Mouse (Mus musculus) intestine, embryonic 16.5 days (tissue): ENCODE results near the gene Dok3. TPM values are rescaled to one million over a fixed set of nuclear protein-coding genes. Genes with fewer than 3 reads are reported as not detected.

Source experiments
- ATAC-seq: fragments of 200-750 bp; cut with Nextera tagmentation; 2 replicates; pipeline ENCODE4 v1.8.0; 2017; ENCODE audit warnings: moderate TSS enrichment, moderate library complexity
- H3K27ac ChIP-seq: fragments of 300-500 bp; sonication (generic); 2 replicates; pipeline ENCODE4 v1.5.1; 2014; ENCODE audit warnings: mild to moderate bottlenecking, low read length
- H3K27me3 ChIP-seq: fragments of 300-500 bp; sonication (generic); replicated peaks from 2 replicates; pipeline ENCODE4 v1.6.1; 2014; ENCODE audit warnings: low read length, control low read depth, mixed read lengths; ENCODE audit not compliant: control insufficient read depth, insufficient read depth
- H3K36me3 ChIP-seq: fragments of 300-500 bp; sonication (generic); 2 replicates; pipeline ENCODE4 v1.6.1; 2014; ENCODE audit warnings: low read length, control low read depth; ENCODE audit not compliant: control insufficient read depth, insufficient read depth
- H3K4me1 ChIP-seq: fragments of 300-500 bp; sonication (generic); 2 replicates; pipeline ENCODE4 v1.6.1; 2014; ENCODE audit warnings: low read length, control low read depth, mixed read lengths; ENCODE audit not compliant: control insufficient read depth, insufficient read depth
- H3K4me2 ChIP-seq: fragments of 300-500 bp; sonication (generic); 2 replicates; pipeline ENCODE4 v1.6.1; 2014; ENCODE audit warnings: low read depth, low read length, control low read depth
- H3K4me3 ChIP-seq: fragments of 300-500 bp; sonication (generic); 2 replicates; pipeline ENCODE4 v1.5.1; 2014; ENCODE audit warnings: mild to moderate bottlenecking, low read length
- H3K9ac ChIP-seq: fragments of 300-500 bp; sonication (generic); 2 replicates; pipeline ENCODE4 v1.6.1; 2014; ENCODE audit warnings: low read depth, low read length
- H3K9me3 ChIP-seq: fragments of 300-500 bp; sonication (generic); 2 replicates; pipeline ENCODE4 v1.6.1; 2016; ENCODE audit warnings: low read length, control low read depth; ENCODE audit not compliant: control insufficient read depth
- WGBS: fragments of 180-500 bp; shearing (Covaris S2); extraction: QIAGEN DNeasy Blood & Tissue Kit; methylation state at CpG from one replicate; pipeline ENCODE4 v1.1.7; 2014; 5-methylcytosine and 5-hydroxymethylcytosine counted together
- microRNA-seq: library from miRNA; unstranded; fragments of <30 nt; microRNA quantifications from one replicate; pipeline ENCODE4, GENCODE M21; 2016
- polyA plus RNA-seq: library from polyadenylated mRNA; unstranded; fragments of >200 nt; fragmentation: Nextera tagmentation; extraction: Ambion mirVana; gene quantifications from 2 replicates; pipeline ENCODE4 v1.2.1, GENCODE M21; 2015

Dok3 gene
- polyA plus RNA-seq, 1 experiment from 2014 or later: 2.7 TPM

DNA sequence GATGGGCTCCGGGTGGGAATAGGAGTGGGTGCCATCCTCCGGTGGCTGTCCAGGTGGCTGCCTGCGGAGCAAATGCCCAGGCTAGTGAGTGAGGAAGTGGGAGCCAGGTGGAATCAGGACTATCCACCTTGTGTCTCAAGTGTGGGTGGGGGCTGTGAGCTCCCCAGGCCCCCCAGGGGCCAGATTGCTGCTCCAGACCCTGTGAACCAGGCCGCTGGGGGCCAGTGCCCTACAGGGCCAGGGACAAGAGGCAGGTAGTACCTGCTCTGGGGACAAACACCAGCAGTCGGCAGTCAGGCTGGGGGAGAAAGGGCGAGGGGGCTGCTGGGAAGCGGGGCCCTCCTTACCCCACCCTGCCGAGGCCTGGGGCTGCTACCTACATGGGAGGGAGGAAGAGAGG is 52.8 kb downstream of the Dok3 start:
- Histone ChIP-seq H3K4me2 (no peak overlapping the region), H3K27me3 (no peaks in the 10 kb centered on the region), H3K4me3 (no peak overlapping the region), H3K9me3 (no peaks in the 10 kb centered on the region), H3K9ac (no peak overlapping the region), H3K36me3 (peaks cover 6% of the 10 kb centered on the region; the same call in 1 of the 2 replicates), H3K4me1 (peaks cover 3% of the 10 kb centered on the region; the same call in 1 of the 2 replicates), H3K27ac (no peak overlapping the region)
- no peak for ATAC-seq
- 92% methylated on average over 8 of the region's 8 CpGs for WGBS

DNA sequence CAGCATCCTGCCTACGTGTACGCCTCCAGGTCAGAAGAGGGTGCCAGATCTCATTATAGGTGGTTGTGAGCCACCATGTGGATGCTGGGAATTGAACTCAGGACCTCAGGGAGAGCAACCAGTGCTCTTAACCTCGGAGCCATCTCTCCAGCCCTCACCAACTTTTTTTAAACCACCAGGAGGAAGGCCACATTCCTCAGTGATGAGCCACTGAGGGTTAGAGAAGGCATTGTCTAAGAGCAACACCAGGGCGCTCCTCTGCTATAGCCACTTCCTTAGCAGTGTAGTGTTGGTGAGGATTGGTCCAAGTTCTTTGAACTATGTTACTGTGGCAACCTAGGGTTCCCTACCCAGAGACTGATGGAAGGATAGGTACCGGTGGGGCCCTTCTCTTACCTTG is 53.3 kb downstream of the Dok3 start:
- WGBS: 87% methylated on average over 5 of the region's 5 CpGs
- Histone ChIP-seq H3K4me3 (no peak overlapping the region), H3K4me2 (no peak overlapping the region), H3K9me3 (no peaks in the 10 kb centered on the region), H3K27ac (no peak overlapping the region), H3K36me3 (peaks cover 6% of the 10 kb centered on the region; the same call in 1 of the 2 replicates), H3K4me1 (peaks cover 7% of the 10 kb centered on the region), H3K9ac (no peak overlapping the region), H3K27me3 (no peaks in the 10 kb centered on the region)
- ATAC-seq: no peak

GRCm38 (mm10) chr13:55474621-55475069 is 54.5 kb downstream of the Dok3 start:
- 44% methylated on average over 5 of the region's 5 CpGs for WGBS
- ATAC-seq: no peak

GRCm38 (mm10) chr13:55473961-55474360 is 55.1 kb downstream of the Dok3 start:
- Histone ChIP-seq H3K9ac (no peak overlapping the region), H3K36me3 (0 out of 2 replicates have a peak, but pooled peaks cover 2% of the 10 kb centered on the region), H3K27me3 (0 out of 2 replicates have a peak, but pooled peaks cover 1% of the 10 kb centered on the region), H3K4me2 (no peak overlapping the region), H3K27ac (no peak overlapping the region), H3K9me3 (no peaks in the 10 kb centered on the region), H3K4me1 (peaks cover 8% of the 10 kb centered on the region), H3K4me3 (no peak overlapping the region)
- no peak for ATAC-seq
- 63% methylated on average over 11 of the region's 11 CpGs for WGBS

More at GRCm38 (mm10) chr13:55474621-55475069, 54.5 kb downstream of the Dok3 start:
- Histone ChIP-seq H3K4me3 (no peak overlapping the region), H3K36me3 (peaks cover 5% of the 10 kb centered on the region; the same call in 1 of the 2 replicates), H3K4me2 (no peak overlapping the region), H3K27ac (no peak overlapping the region), H3K9me3 (no peaks in the 10 kb centered on the region), H3K4me1 (peaks cover 8% of the 10 kb centered on the region), H3K27me3 (no peaks in the 10 kb centered on the region), H3K9ac (no peak overlapping the region)

Small RNA genes within 50 kb of the gene (microRNA-seq; reads per million reads assigned to microRNA genes)
- gene Mir6944 (8.2 reads per million, percentile 20 among the genes with 10 or more reads in this experiment), gene Mir6945 (1.8 reads per million)

Other genes with a start within 250 kb of the Dok3 start
- 664 and 676 TPM in 2 replicates for gene Prelid1, start 208.8 kb downstream of the Dok3 start, polyA plus RNA-seq
- gene Rab24, start 207.3 kb downstream of the Dok3 start, polyA plus RNA-seq: 91.7 and 106 TPM in 2 replicates
- 20.8 and 24.9 TPM in 2 replicates for gene Mxd3, start 199.5 kb downstream of the Dok3 start, polyA plus RNA-seq
- 121 and 130 TPM in 2 replicates for gene Lman2, start 166.5 kb downstream of the Dok3 start, polyA plus RNA-seq
- gene Rgs14, start 159.6 kb downstream of the Dok3 start, polyA plus RNA-seq: 0.93 and 1.1 TPM in 2 replicates
- 0.07 TPM in 1 of 2 replicates, not detected in the other for gene Slc34a1, start 131.1 kb downstream of the Dok3 start, polyA plus RNA-seq
- gene Pfn3, start 114.1 kb downstream of the Dok3 start, polyA plus RNA-seq: not detected in 2 replicates
- gene F12, start 102.5 kb downstream of the Dok3 start, polyA plus RNA-seq: 1.1 and 4.0 TPM in 2 replicates
- gene Grk6, start 84.2 kb downstream of the Dok3 start, polyA plus RNA-seq: 13.6 and 16.2 TPM in 2 replicates
- gene Prr7, start 65.0 kb downstream of the Dok3 start, polyA plus RNA-seq: 0.10 and 0.18 TPM in 2 replicates
- gene Dbn1, start 41.2 kb downstream of the Dok3 start, polyA plus RNA-seq: 88.4 and 91.2 TPM in 2 replicates
- gene Pdlim7, start 15.6 kb downstream of the Dok3 start, polyA plus RNA-seq: 189 and 200 TPM in 2 replicates
- 50.5 and 54.8 TPM in 2 replicates for gene Ddx41, start 7.4 kb upstream of the Dok3 start, polyA plus RNA-seq
- gene Fam193b, start 41.8 kb upstream of the Dok3 start, polyA plus RNA-seq: 21.2 and 22.5 TPM in 2 replicates
- 121 and 131 TPM in 2 replicates for gene Tmed9, start 44.4 kb upstream of the Dok3 start, polyA plus RNA-seq
- gene B4galt7, start 70.6 kb upstream of the Dok3 start, polyA plus RNA-seq: 20.7 and 21.6 TPM in 2 replicates
- 40.7 and 44.0 TPM in 2 replicates for gene Caml, start 93.7 kb upstream of the Dok3 start, polyA plus RNA-seq
- 26.7 and 27.2 TPM in 2 replicates for gene Ddx46, start 105.7 kb upstream of the Dok3 start, polyA plus RNA-seq
- gene B230219D22Rik, start 163.8 kb upstream of the Dok3 start, polyA plus RNA-seq: 34.3 and 34.8 TPM in 2 replicates
- 67.7 and 71.3 TPM in 2 replicates for gene Txndc15, start 185.4 kb upstream of the Dok3 start, polyA plus RNA-seq
- gene Pcbd2, start 198.1 kb upstream of the Dok3 start, polyA plus RNA-seq: 71.9 and 72.3 TPM in 2 replicates